Mouse (Mus musculus) myocyte (in vitro differentiated cells): ENCODE measurements around the gene Orc2. TPM values are rescaled to one million over a fixed set of nuclear protein-coding genes. Genes with fewer than 3 reads are reported as not detected.

ENCODE experiments used
- H3K27me3 ChIP-seq: one replicate; pipeline ENCODE4 v1.6.1; 2011; ENCODE audit not compliant: control insufficient read depth, insufficient read depth, insufficient read length
- H3K36me3 ChIP-seq: one replicate; pipeline ENCODE4 v1.6.1; 2011; ENCODE audit not compliant: control insufficient read depth, insufficient read depth
- H3K4me2 ChIP-seq: one replicate; pipeline ENCODE4 v1.6.1; 2011; ENCODE audit warnings: low read depth, control low read depth
- H3K4me3 ChIP-seq: one replicate; pipeline ENCODE4 v1.5.1; 2011; ENCODE audit warnings: mild to moderate bottlenecking, control low read depth, moderate library complexity
- H3K79me2 ChIP-seq: one replicate; pipeline ENCODE4 v1.6.1; 2011; ENCODE audit not compliant: control insufficient read depth, insufficient read depth
- H3ac ChIP-seq: one replicate; pipeline ENCODE4 v1.6.1; 2011; ENCODE audit not compliant: control insufficient read depth, insufficient read length
- CEBPB ChIP-seq: IDR thresholded peaks from 2 replicates; pipeline ENCODE4 v1.6.1; 2011; ENCODE audit warnings: mild to moderate bottlenecking, moderate library complexity; ENCODE audit not compliant: poor library complexity, insufficient read depth, severe bottlenecking
- E2F4 ChIP-seq: IDR thresholded peaks from one replicate; pipeline ENCODE4 v1.6.1; 2011; ENCODE audit warnings: mild to moderate bottlenecking, control low read depth, moderate library complexity; ENCODE audit not compliant: insufficient read depth
- MAX ChIP-seq: IDR thresholded peaks from one replicate; pipeline ENCODE4 v1.6.1; 2011; ENCODE audit warnings: low read depth, mild to moderate bottlenecking, control low read depth
- MYOD1 ChIP-seq, 3 experiments: IDR thresholded peaks; one replicate each; pipeline ENCODE4 v1.6.1; 2011; ENCODE audit warnings: control low read depth in 2 of 3, low read depth in 2 of 3, mild to moderate bottlenecking in 2 of 3, moderate library complexity in 1 of 3; ENCODE audit not compliant: insufficient read length in 2 of 3, control insufficient read depth in 1 of 3
- MYOG ChIP-seq, 3 experiments: IDR thresholded peaks; one replicate each; pipeline ENCODE4 v1.6.1; 2011; ENCODE audit warnings: control low read depth in 2 of 3, low read depth in 2 of 3, mild to moderate bottlenecking in 2 of 3; ENCODE audit not compliant: insufficient read length in 2 of 3, control insufficient read depth in 1 of 3, insufficient read depth in 1 of 3
- POLR2A ChIP-seq: IDR thresholded peaks from one replicate; pipeline ENCODE4 v1.6.1; 2011; ENCODE audit warnings: low read depth, mild to moderate bottlenecking, control low read depth, moderate library complexity; ENCODE audit not compliant: insufficient read length
- POLR2AphosphoS2 ChIP-seq: IDR thresholded peaks from one replicate; pipeline ENCODE4 v1.6.1; 2011; ENCODE audit warnings: low read depth, control low read depth; ENCODE audit not compliant: insufficient read length
- REST ChIP-seq: IDR thresholded peaks from one replicate; pipeline ENCODE4 v1.6.1; 2011; ENCODE audit warnings: mild to moderate bottlenecking, control low read depth, moderate library complexity; ENCODE audit not compliant: insufficient read depth, insufficient read length
- SRF ChIP-seq: IDR thresholded peaks from one replicate; pipeline ENCODE4 v1.6.1; 2011; ENCODE audit warnings: low read depth; ENCODE audit not compliant: control insufficient read depth, insufficient read length
- TCF12 ChIP-seq: IDR thresholded peaks from one replicate; pipeline ENCODE4 v1.6.1; 2011; ENCODE audit warnings: mild to moderate bottlenecking, control low read depth; ENCODE audit not compliant: poor library complexity, insufficient read depth, severe bottlenecking
- TCF3 ChIP-seq: IDR thresholded peaks from one replicate; pipeline ENCODE4 v1.6.1; 2011; ENCODE audit warnings: low read depth, control low read depth; ENCODE audit not compliant: insufficient read length
- USF1 ChIP-seq: IDR thresholded peaks from one replicate; pipeline ENCODE4 v1.6.1; 2011; ENCODE audit warnings: low read depth, mild to moderate bottlenecking, control low read depth, moderate library complexity
- polyA plus RNA-seq: library from polyadenylated mRNA; unstranded; fragments of >200 nt; fragmentation: generic; extraction: Trizol; gene quantifications from one replicate; pipeline ENCODE4 v1.2.1, GENCODE M21; 2012; ENCODE audit warnings: missing spikeins

Gene Orc2
- polyA plus RNA-seq, 1 experiment: 11.5 TPM

- Histone ChIP-seq H3K36me3 (peaks cover 51% of the 10 kb centered on the region), H3K4me3 (no peak overlapping the region), H3ac (no peak overlapping the region), H3K27me3 (no peaks in the 10 kb centered on the region), H3K79me2 (peaks cover 25% of the 10 kb centered on the region), H3K4me2 (no peak overlapping the region)
- no peak for TF ChIP-seq TCF12
- no peak for TF ChIP-seq TCF3
- no peak for TF ChIP-seq MAX
- no peak for TF ChIP-seq SRF
- no peak for TF ChIP-seq POLR2A
- TF ChIP-seq E2F4: no peak
- TF ChIP-seq POLR2AphosphoS2: no peak
- TF ChIP-seq CEBPB: no peak
- TF ChIP-seq MYOD1 (IDR thresholded peaks at IDR 0.05; ENCODE audit: control insufficient read depth in 1 of 3, insufficient read length in 2 of 3, low read depth in 2 of 3): no peak
- TF ChIP-seq USF1: no peak
- TF ChIP-seq REST: no peak
- TF ChIP-seq MYOG (IDR thresholded peaks at IDR 0.05; ENCODE audit: control insufficient read depth in 1 of 3, insufficient read depth in 1 of 3, insufficient read length in 2 of 3, low read depth in 2 of 3): no peak
Measured at GRCm38 (mm10) chr1:58498758-58499157, 6.2 kb downstream of the Orc2 start.

- Histone ChIP-seq H3K27me3 (no peaks in the 10 kb centered on the region), H3K79me2 (peaks cover 14% of the 10 kb centered on the region), H3K4me3 (no peak overlapping the region), H3K4me2 (no peak overlapping the region), H3K36me3 (peaks cover 56% of the 10 kb centered on the region), H3ac (no peak overlapping the region)
- no peak for TF ChIP-seq SRF
Measured at GRCm38 (mm10) chr1:58497678-58498077, 7.2 kb downstream of the Orc2 start.

- Histone ChIP-seq H3K4me2 (no peak overlapping the region), H3K36me3 (peaks cover 71% of the 10 kb centered on the region), H3K4me3 (no peak overlapping the region), H3ac (no peak overlapping the region), H3K79me2 (no peaks in the 10 kb centered on the region), H3K27me3 (no peaks in the 10 kb centered on the region)
- TF ChIP-seq MYOG (IDR thresholded peaks at IDR 0.05; ENCODE audit: control insufficient read depth in 1 of 3, insufficient read depth in 1 of 3, insufficient read length in 2 of 3, low read depth in 2 of 3) (no peak), MAX (no peak), MYOD1 (IDR thresholded peaks at IDR 0.05; ENCODE audit: control insufficient read depth in 1 of 3, insufficient read length in 2 of 3, low read depth in 2 of 3) (no peak), TCF12 (no peak), USF1 (no peak), TCF3 (no peak), POLR2AphosphoS2 (no peak), POLR2A (no peak), CEBPB (no peak), E2F4 (no peak), SRF (no peak), REST (no peak)
Measured at GRCm38 (mm10) chr1:58495603-58496002, 9.3 kb downstream of the Orc2 start.

DNA sequence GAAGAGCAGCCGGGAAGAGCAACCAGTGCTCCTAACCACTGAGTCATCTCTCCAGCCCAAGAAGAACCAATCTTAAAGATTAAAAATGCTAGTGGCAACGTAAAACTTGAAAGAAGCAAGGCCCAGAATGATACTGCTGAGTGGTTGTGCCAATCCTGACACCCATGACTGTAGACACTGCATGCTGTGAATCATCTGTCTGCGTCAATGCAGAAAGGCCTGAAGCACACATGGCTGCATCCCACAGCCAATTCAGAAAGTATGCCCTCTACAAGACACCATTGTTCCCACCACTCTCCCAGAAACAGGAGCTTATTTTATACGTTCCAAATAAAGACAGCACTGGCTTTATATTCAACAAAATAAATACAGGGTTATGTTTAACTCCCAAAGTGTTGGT is 22.3 kb downstream of the Orc2 start:
- H3K4me2 ChIP-seq: no peak overlapping the region
- no peak overlapping the region for H3K4me3 ChIP-seq
- H3K27me3 ChIP-seq: no peaks in the 10 kb centered on the region
- peaks cover 34% of the 10 kb centered on the region for H3K36me3 ChIP-seq
- H3K79me2 ChIP-seq: no peaks in the 10 kb centered on the region
- TF ChIP-seq POLR2AphosphoS2 (no peak), TCF3 (no peak), MYOD1 (IDR thresholded peaks at IDR 0.05; ENCODE audit: control insufficient read depth in 1 of 3, insufficient read length in 2 of 3, low read depth in 2 of 3) (no peak), USF1 (no peak), TCF12 (no peak), POLR2A (no peak)
- H3ac ChIP-seq: no peak overlapping the region

DNA sequence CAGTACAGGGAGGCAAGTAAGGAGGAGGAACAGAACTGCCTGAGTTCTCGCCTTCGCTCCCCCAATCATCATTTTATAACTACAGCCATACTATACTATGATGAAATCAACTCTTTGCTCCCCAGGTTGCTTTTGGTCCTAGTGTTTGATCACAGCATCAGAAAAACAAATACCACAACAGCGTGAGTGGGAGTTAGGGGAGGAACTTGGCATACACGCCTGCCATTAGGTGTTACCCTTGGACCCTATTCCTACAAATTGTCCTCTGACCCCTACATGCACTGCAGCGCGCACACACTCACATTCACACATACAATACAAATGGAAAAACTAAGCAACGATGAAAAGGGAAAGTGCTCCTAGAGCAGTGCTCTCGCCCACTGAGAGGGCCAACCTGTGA is 29.2 kb downstream of the Orc2 start:
- TF ChIP-seq TCF3 (no peak), TCF12 (no peak)
- Histone ChIP-seq H3K36me3 (peaks cover 55% of the 10 kb centered on the region), H3K4me2 (no peak overlapping the region), H3K27me3 (no peaks in the 10 kb centered on the region), H3ac (no peak overlapping the region), H3K79me2 (no peaks in the 10 kb centered on the region), H3K4me3 (no peak overlapping the region)

DNA sequence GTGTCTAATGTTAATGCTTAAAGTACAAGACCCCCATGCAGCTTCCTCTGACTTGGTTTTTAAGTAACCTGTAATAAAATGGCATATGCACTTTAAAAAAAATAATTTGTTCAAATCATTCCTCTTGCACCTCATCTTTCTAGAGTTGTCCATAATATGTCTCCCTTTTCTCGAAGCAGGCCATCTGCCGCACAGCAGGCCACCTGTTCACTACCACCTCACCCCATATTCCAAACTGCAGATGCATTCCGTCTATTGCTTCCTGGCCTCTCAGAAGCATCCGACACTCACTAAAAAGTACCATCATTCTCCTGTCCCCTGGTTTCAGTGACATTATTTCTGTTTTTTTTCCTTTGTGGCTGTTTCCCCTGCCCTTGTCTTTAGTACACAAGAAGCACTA is 39.3 kb downstream of the Orc2 start:
- H3K4me3 ChIP-seq: no peak overlapping the region

More for the DNA sequence above, 39.3 kb downstream of the Orc2 start:
- Histone ChIP-seq H3ac (no peak overlapping the region), H3K36me3 (peaks cover 48% of the 10 kb centered on the region), H3K79me2 (no peaks in the 10 kb centered on the region), H3K27me3 (no peaks in the 10 kb centered on the region), H3K4me2 (no peak overlapping the region)
- TF ChIP-seq MYOG (IDR thresholded peaks at IDR 0.05; ENCODE audit: control insufficient read depth in 1 of 3, insufficient read depth in 1 of 3, insufficient read length in 2 of 3, low read depth in 2 of 3) (no peak), USF1 (no peak), TCF12 (no peak), TCF3 (no peak), E2F4 (no peak), SRF (no peak), MAX (no peak), CEBPB (no peak), REST (no peak), MYOD1 (IDR thresholded peaks at IDR 0.05; ENCODE audit: control insufficient read depth in 1 of 3, insufficient read length in 2 of 3, low read depth in 2 of 3) (no peak), POLR2AphosphoS2 (no peak), POLR2A (no peak)
